Mouse (Mus musculus): ENCODE results near the gene Ripor2. TPM values are rescaled to one million over a fixed set of nuclear protein-coding genes. Genes with fewer than 3 reads are reported as not detected.

Ripor2 gene
- total RNA-seq, 2 experiments from 2014 or later = 5.7 to 5.9 TPM

Other genes starting within 250 kb of the Ripor2 start
- not detected for gene Armh2, start 159.0 kb downstream of the Ripor2 start, total RNA-seq (2021)
- 10 to 100 TPM; 48.5 to 52.9 TPM for gene Gmnn, start 179.7 kb downstream of the Ripor2 start, total RNA-seq (2021)
- gene BC005537, start 219.5 kb downstream of the Ripor2 start, total RNA-seq (2021) = 100 to 1,000 TPM; 136 to 147 TPM
- 100 to 1,000 TPM; 418 to 460 TPM for gene Acot13, start 249.4 kb downstream of the Ripor2 start, total RNA-seq (2021)
- 10 to 100 TPM; 14.6 to 17.0 TPM for gene Tdp2, start 249.5 kb downstream of the Ripor2 start, total RNA-seq (2021)